Mouse (Mus musculus): ENCODE measurements around the gene Cradd. TPM values are rescaled to one million over a fixed set of nuclear protein-coding genes. Genes with fewer than 3 reads are reported as not detected.
A peak's percentile ranks its signal among the peaks of the same experiment; 100 is the strongest.

Cradd gene
- polyA plus RNA-seq, 1 experiment from 2014 or later, result 10.4 TPM

DNA sequence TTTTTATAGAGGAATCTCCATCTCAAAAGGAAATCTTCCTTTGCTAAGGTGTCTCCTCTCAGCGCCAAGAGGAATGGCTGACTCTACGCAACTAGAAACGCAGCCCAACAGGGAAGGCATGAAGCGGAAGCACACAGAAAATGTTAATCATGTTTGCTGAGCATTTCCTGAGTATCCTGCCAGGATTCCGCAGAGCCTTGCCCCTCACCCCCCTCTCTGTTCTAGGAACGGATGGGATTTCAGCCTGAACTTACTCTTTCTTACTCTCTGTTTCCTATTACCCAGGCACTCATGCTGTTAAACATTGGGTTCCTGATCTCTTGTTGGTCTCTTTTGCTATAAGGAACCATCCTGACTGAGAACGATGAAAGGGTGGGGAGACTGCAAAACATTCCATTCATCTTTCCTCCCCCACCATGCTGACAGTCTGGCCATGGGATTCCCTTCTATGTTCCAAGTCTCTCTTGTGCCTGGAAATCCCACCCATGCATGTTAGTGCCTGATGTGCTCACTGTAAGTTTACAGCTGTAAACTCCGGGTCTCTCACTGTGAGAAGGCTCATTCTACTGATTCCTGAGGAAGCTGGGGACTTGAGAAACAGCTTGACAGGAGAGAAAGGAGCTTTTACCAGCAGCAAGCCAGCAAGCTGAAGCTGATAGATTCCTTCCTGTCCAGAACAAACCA, 161.1 kb downstream of the Cradd start:
- peak overlapping the region; percentile 41 for H3K27ac ChIP-seq (ENCODE audit: low read length)
- H3K9ac ChIP-seq (replicated peaks; ENCODE audit: low read length), result no peak overlapping the region; the same call in 1 of the 2 replicates
- no peak for ATAC-seq (ENCODE audit: low FRiP score, low TSS enrichment)
- H3K36me3 ChIP-seq (ENCODE audit: insufficient read depth, low read length), result no peaks in the 10 kb centered on the region
- no peaks in the 10 kb centered on the region for H3K9me3 ChIP-seq (ENCODE audit: low read length)
- 32% methylated on average over 8 of the region's 8 CpGs for WGBS
- H3K27me3 ChIP-seq (ENCODE audit: insufficient read depth, low read length), result no peaks in the 10 kb centered on the region
- no peak overlapping the region for H3K4me2 ChIP-seq (replicated peaks; ENCODE audit: low read depth, low read length)
- H3K4me1 ChIP-seq (ENCODE audit: insufficient read depth, low read length), result peaks cover 9% of the 10 kb centered on the region; the same call in 1 of the 2 replicates
- H3K4me3 ChIP-seq (ENCODE audit: low read length), result no peak overlapping the region

DNA sequence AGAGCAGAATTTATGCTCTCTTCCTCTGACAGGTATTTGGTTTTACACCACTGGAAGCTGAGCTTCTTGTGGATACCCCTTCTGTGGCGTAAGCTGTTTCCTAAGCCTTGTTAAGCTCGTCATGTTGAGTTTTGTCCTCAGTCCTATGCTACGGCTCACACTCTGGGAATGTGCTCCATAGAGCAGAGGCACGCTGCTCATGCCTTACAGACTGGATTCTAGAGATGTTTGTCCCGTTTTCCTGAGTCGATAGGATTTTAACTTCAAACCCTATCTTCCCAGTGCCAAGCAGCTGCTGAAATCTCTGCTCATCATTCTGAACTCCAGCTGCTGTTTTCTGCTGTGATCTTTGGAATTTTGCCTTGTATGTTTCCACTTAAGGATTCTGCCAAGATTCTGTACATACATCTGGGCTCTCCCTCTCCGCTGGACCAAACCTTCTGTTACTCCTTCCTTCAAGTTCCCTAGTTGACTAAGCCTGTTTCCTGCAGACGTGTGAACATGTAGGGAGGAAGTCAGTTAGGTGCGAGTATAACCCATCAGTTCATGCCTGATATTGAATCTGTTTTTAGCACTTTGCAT, 164.2 kb downstream of the Cradd start:
- Histone ChIP-seq H3K36me3 (ENCODE audit: insufficient read depth, low read length) (no peaks in the 10 kb centered on the region), H3K4me1 (ENCODE audit: insufficient read depth, low read length) (peaks cover 9% of the 10 kb centered on the region; the same call in 1 of the 2 replicates), H3K9me3 (ENCODE audit: low read length) (no peaks in the 10 kb centered on the region; the same call in 1 of the 2 replicates), H3K9ac (replicated peaks; ENCODE audit: low read length) (no peak overlapping the region), H3K4me2 (replicated peaks; ENCODE audit: low read depth, low read length) (no peak overlapping the region), H3K27me3 (ENCODE audit: insufficient read depth, low read length) (no peaks in the 10 kb centered on the region), H3K4me3 (ENCODE audit: low read length) (no peak overlapping the region), H3K27ac (ENCODE audit: low read length) (no peak overlapping the region)
- no peak for ATAC-seq (ENCODE audit: low FRiP score, low TSS enrichment)
- WGBS, result 73% methylated on average over 9 of the region's 9 CpGs

DNA sequence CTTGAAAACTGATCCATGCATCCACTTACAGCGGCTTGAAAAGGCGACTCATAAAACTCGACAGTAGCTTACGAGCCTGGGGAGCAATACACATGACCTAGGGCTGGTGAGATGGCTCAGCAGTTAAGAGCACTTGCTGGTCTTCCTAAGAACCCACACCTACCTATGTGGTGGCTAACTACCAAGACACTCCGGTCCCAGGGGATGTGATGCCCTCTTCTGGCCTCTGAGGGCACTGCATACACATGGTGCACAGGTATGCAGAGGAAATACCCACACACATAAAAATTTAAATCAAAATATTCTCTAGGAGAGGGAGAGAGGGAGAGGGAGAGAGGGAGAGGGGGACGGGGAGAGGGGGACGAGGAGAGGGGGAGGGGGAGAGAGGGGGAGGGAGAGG, 167.5 kb downstream of the Cradd start:
- no peak overlapping the region for H3K9ac ChIP-seq (replicated peaks; ENCODE audit: low read length)
- no peak overlapping the region for H3K4me3 ChIP-seq (ENCODE audit: low read length)
- ATAC-seq (ENCODE audit: low FRiP score, low TSS enrichment), result no peak
- H3K4me1 ChIP-seq (ENCODE audit: insufficient read depth, low read length), result 0 out of 2 replicates have a peak, but pooled peaks cover 4% of the 10 kb centered on the region
- no peak overlapping the region for H3K27ac ChIP-seq (ENCODE audit: low read length)
- no peaks in the 10 kb centered on the region for H3K27me3 ChIP-seq (ENCODE audit: insufficient read depth, low read length)
- H3K4me2 ChIP-seq (replicated peaks; ENCODE audit: low read depth, low read length), result no peak overlapping the region
- no peaks in the 10 kb centered on the region for H3K36me3 ChIP-seq (ENCODE audit: insufficient read depth, low read length)
- 78% methylated on average over 5 of the region's 7 CpGs for WGBS
- H3K9me3 ChIP-seq (ENCODE audit: low read length), result no peaks in the 10 kb centered on the region; the same call in 1 of the 2 replicates

DNA sequence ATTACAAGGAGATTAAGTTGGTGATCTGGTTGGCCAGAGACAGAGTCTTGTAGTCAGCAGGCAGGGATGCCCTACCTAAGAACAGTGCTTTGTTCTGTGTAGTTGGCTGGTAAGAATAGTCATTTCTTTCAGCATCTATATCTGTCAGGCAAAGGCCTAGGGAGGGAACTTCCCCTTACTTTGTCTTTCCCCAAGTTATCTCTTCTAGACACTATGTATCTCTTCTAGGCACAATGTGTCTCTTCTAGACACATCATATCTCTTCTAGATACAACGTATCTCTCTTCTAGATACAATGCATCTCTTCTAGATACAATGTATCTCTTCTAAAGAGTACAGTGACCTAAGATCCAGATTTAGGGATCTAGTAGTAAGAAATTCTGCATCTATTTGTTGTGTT, 169.3 kb downstream of the Cradd start:
- no peak overlapping the region for H3K4me3 ChIP-seq (ENCODE audit: low read length)
- H3K27me3 ChIP-seq (ENCODE audit: insufficient read depth, low read length), result no peaks in the 10 kb centered on the region
- H3K4me1 ChIP-seq (ENCODE audit: insufficient read depth, low read length), result 0 out of 2 replicates have a peak, but pooled peaks cover 4% of the 10 kb centered on the region
- no peaks in the 10 kb centered on the region for H3K36me3 ChIP-seq (ENCODE audit: insufficient read depth, low read length)
- no peak overlapping the region for H3K4me2 ChIP-seq (replicated peaks; ENCODE audit: low read depth, low read length)
- H3K9me3 ChIP-seq (ENCODE audit: low read length), result no peaks in the 10 kb centered on the region; the same call in 1 of the 2 replicates
- 93% methylated on average over 1 of the region's 1 CpGs for WGBS
- ATAC-seq (ENCODE audit: low FRiP score, low TSS enrichment), result no peak
- H3K9ac ChIP-seq (replicated peaks; ENCODE audit: low read length), result no peak overlapping the region
- no peak overlapping the region for H3K27ac ChIP-seq (ENCODE audit: low read length)

DNA sequence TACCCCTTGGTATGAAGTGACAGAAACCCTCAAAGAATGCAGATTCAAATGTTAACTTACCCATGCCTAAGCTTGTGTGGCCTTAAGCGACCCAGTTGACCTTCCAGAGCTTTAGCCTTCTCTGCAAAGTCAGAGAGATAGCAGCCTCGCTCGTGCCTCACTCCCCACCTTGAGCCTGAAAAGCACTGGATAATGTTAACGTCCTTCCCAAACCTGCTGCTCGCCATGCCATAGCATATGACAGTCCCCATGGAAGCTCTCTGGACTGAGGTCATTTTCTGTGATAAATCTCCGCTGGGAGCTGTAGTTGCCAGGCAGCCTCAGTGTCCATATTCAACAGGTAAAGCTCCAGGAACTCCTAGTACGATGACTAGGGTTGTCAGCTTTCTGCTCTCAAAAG, 170.7 kb downstream of the Cradd start:
- Histone ChIP-seq H3K4me2 (replicated peaks; ENCODE audit: low read depth, low read length) (no peak overlapping the region), H3K36me3 (ENCODE audit: insufficient read depth, low read length) (no peaks in the 10 kb centered on the region), H3K27ac (ENCODE audit: low read length) (no peak overlapping the region), H3K4me1 (ENCODE audit: insufficient read depth, low read length) (0 out of 2 replicates have a peak, but pooled peaks cover 4% of the 10 kb centered on the region), H3K9me3 (ENCODE audit: low read length) (no peaks in the 10 kb centered on the region; the same call in 1 of the 2 replicates), H3K9ac (replicated peaks; ENCODE audit: low read length) (no peak overlapping the region), H3K27me3 (ENCODE audit: insufficient read depth, low read length) (no peaks in the 10 kb centered on the region), H3K4me3 (ENCODE audit: low read length) (no peak overlapping the region)
- no peak for ATAC-seq (ENCODE audit: low FRiP score, low TSS enrichment)
- 79% methylated on average over 7 of the region's 7 CpGs for WGBS

DNA sequence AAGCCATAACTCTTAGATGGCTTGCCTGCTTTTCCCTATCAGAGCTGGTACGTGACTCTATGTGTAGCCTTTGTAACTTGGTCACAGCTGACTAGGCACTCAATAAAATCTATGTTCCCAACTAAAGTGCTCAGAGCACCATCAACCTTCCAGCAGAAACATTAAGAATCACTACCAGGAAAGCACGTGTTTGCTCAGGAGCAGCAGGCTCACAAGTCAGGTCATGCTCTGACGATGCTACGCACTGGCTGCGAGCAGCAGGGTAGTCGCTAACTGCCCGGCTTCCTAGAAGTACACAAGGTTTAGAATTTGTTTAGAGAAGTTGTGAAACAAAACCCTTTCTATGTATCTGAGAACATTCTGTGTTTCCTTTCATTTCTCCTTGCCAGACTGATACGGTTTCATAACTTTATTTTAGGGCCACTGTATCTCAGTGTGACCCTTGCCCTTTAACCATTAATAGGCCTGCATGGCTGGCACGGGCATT, 171.4 kb downstream of the Cradd start:
- Histone ChIP-seq H3K4me3 (ENCODE audit: low read length) (no peak overlapping the region), H3K4me2 (replicated peaks; ENCODE audit: low read depth, low read length) (no peak overlapping the region), H3K27me3 (ENCODE audit: insufficient read depth, low read length) (no peaks in the 10 kb centered on the region), H3K9me3 (ENCODE audit: low read length) (no peaks in the 10 kb centered on the region; the same call in 1 of the 2 replicates), H3K36me3 (ENCODE audit: insufficient read depth, low read length) (no peaks in the 10 kb centered on the region), H3K27ac (ENCODE audit: low read length) (no peak overlapping the region), H3K4me1 (ENCODE audit: insufficient read depth, low read length) (0 out of 2 replicates have a peak, but pooled peaks cover 4% of the 10 kb centered on the region), H3K9ac (replicated peaks; ENCODE audit: low read length) (no peak overlapping the region)
- 50% methylated on average over 9 of the region's 9 CpGs for WGBS
- peak; percentile 49; the same call in 1 of the 2 replicates for ATAC-seq (ENCODE audit: low FRiP score, low TSS enrichment)

DNA sequence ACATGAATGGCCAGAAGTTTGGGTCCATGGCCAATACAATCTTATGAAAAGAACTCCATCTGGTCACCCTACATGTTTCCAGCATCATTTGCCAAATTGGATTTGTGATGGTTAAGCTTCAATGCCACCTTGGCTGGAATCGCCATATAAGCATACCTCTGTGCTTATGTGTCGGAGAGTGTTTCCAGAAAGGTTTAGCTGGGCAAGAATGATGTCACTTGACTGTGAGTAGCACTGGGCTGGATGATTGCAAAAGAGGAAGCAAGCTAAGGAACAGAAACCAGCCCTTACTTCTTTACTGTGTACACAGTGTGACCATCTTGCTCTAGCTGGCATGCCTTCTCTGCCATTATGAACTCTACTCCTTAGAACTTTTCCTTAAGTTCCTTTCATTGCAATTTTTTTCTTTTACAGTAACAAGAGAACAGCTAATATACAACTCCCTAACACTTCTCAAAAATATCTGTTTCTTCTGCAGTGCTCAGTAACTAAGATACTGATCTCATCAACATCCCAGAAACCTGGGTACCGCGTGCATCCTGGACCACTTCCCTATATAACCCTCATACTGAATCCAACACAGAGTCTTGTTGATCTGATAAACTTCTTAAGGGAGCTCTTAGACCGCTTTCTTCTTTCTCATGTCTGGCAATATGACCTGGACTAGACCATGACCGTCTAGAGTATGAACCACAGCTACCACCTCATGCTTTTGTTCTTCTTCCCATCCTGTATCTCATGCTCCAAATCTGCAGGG, 172.7 kb downstream of the Cradd start:
- Histone ChIP-seq H3K4me2 (replicated peaks; ENCODE audit: low read depth, low read length) (no peak overlapping the region), H3K27ac (ENCODE audit: low read length) (no peak overlapping the region), H3K36me3 (ENCODE audit: insufficient read depth, low read length) (no peaks in the 10 kb centered on the region), H3K27me3 (ENCODE audit: insufficient read depth, low read length) (no peaks in the 10 kb centered on the region), H3K9me3 (ENCODE audit: low read length) (no peaks in the 10 kb centered on the region), H3K9ac (replicated peaks; ENCODE audit: low read length) (no peak overlapping the region), H3K4me1 (ENCODE audit: insufficient read depth, low read length) (peaks cover 16% of the 10 kb centered on the region), H3K4me3 (ENCODE audit: low read length) (no peak overlapping the region)
- WGBS, result 92% methylated on average over 6 of the region's 6 CpGs
- no peak for ATAC-seq (ENCODE audit: low FRiP score, low TSS enrichment)

DNA sequence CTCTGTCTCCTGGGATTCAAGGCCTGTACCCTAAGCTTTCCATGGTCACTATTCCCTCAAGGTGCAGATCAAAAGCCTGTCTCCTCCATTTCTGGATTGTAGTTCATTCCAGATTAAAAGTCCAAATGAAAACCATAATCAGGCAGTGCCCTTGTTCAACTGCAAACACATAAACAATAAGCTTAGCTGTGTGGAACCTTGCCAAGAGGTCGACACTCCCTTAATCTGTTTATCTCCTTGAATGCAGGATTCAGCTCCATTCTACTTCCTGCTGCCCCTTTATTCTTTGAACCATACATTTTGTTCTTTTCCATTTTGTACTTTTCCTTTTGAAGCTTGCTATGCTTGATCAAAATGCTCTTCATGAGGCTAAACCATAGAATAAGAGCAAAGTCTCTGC, 174.3 kb downstream of the Cradd start:
- 43% methylated on average over 1 of the region's 1 CpGs for WGBS
- Histone ChIP-seq H3K27ac (ENCODE audit: low read length) (no peak overlapping the region), H3K4me2 (replicated peaks; ENCODE audit: low read depth, low read length) (no peak overlapping the region), H3K9ac (replicated peaks; ENCODE audit: low read length) (no peak overlapping the region), H3K4me1 (ENCODE audit: insufficient read depth, low read length) (peaks cover 28% of the 10 kb centered on the region), H3K4me3 (ENCODE audit: low read length) (no peak overlapping the region), H3K9me3 (ENCODE audit: low read length) (no peaks in the 10 kb centered on the region), H3K36me3 (ENCODE audit: insufficient read depth, low read length) (no peaks in the 10 kb centered on the region), H3K27me3 (ENCODE audit: insufficient read depth, low read length) (no peaks in the 10 kb centered on the region)
- ATAC-seq (ENCODE audit: low FRiP score, low TSS enrichment), result no peak

DNA sequence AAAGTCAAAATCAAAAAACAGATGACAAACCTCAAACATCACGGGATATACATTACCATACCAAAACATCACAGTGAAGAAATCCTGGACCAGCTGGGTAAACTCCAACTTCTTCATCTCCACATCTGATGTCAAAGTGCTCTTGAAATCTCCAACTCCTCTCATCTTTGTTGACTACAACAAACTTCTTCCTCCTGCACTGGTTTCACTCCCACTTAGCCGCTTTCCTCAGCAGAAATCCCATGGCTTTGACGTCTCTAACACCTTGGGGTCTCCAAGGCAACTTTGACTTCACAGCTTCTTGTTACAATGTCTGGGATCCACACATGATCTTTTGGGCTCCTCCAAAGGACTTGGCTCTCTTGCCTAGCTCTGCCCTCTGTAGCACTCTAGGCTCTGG, 175.3 kb downstream of the Cradd start:
- Histone ChIP-seq H3K27me3 (ENCODE audit: insufficient read depth, low read length) (no peaks in the 10 kb centered on the region), H3K27ac (ENCODE audit: low read length) (no peak overlapping the region), H3K36me3 (ENCODE audit: insufficient read depth, low read length) (no peaks in the 10 kb centered on the region), H3K9me3 (ENCODE audit: low read length) (no peaks in the 10 kb centered on the region), H3K4me2 (replicated peaks; ENCODE audit: low read depth, low read length) (no peak overlapping the region), H3K4me3 (ENCODE audit: low read length) (no peak overlapping the region), H3K9ac (replicated peaks; ENCODE audit: low read length) (no peak overlapping the region), H3K4me1 (ENCODE audit: insufficient read depth, low read length) (peaks cover 38% of the 10 kb centered on the region)
- WGBS, result 83% methylated on average over 3 of the region's 3 CpGs
- no peak for ATAC-seq (ENCODE audit: low FRiP score, low TSS enrichment)

All from kidney, embryonic 16.5 days (tissue).